Mouse (Mus musculus): ENCODE data around the gene Actrt1. TPM values are rescaled to one million over a fixed set of nuclear protein-coding genes. Genes with fewer than 3 reads are reported as not detected.

Actrt1 gene
- 0.46 TPM for polyA plus RNA-seq (2014; fragmentation: Illumina TruSeq; extraction: RNeasy Lipid Tissue Mini Kit (QIAGEN cat#74804); ENCODE audit: low read depth, low replicate concordance)

DNA sequence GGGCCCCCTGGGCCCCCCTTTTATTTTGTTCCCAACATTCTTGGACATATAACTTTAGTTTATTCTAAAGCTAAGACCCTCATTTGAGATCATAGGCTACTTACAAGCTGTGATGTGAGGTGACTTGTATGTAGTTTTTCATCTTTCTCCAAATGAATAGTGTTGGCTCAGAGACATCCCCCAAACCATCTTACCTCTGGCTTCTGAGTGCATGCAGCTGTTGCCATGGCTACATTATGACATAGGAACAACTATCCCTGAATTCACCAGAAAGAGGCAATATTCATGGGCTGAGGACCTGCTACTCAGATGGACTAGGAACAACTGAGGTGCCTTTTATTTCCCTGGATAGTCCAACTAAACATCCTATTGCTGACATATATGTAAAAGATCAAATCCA, at the start of gene Actrt1:
Gene Actrt1 (plus strand): TSS at position 301 of the 400 bp plus-strand sequence.

